Mouse (Mus musculus): ENCODE results near the gene Prtn3. TPM values are rescaled to one million over a fixed set of nuclear protein-coding genes. Genes with fewer than 3 reads are reported as not detected.

Gene Prtn3
- polyA plus RNA-seq, 1 experiment from 2014 or later: 38.6 TPM

DNA sequence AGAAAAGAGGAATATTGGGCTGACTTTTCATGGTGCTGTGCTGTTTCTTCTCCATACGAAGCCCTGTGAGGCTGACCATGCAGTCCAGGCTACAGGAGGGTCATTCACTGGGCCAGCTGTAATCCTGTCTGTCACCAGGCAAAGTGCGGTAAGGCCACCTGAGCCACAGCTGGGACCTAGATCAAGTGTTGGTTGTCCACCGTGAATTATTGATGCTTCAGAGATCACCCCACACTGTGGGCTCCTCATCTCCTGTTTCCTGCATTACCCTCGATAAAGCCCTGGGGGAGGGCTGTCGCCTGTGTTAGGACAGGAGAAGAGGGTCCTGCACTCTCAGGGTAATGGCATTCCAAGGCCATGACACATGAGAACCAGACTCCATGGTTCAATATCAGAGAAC, 27.7 kb upstream of the Prtn3 start:
- H3K4me1 ChIP-seq: peaks cover 19% of the 10 kb centered on the region
- no peak for ATAC-seq
- no peaks in the 10 kb centered on the region for H3K9me3 ChIP-seq (replicated peaks)
- H3K9ac ChIP-seq: no peak overlapping the region
- 48% methylated on average over 5 of the region's 5 CpGs for WGBS (ENCODE audit: insufficient replicate concordance)
- H3K36me3 ChIP-seq: no peaks in the 10 kb centered on the region
- H3K27ac ChIP-seq: no peak overlapping the region
- H3K4me2 ChIP-seq: no peak overlapping the region
- no peak overlapping the region for H3K4me3 ChIP-seq
- H3K27me3 ChIP-seq (replicated peaks): 0 out of 2 replicates have a peak, but pooled peaks cover 8% of the 10 kb centered on the region

- Histone ChIP-seq H3K27me3 (replicated peaks) (no peaks in the 10 kb centered on the region), H3K27ac (no peak overlapping the region), H3K4me3 (no peak overlapping the region), H3K9ac (no peak overlapping the region), H3K36me3 (no peaks in the 10 kb centered on the region), H3K4me2 (no peak overlapping the region), H3K4me1 (peaks cover 41% of the 10 kb centered on the region), H3K9me3 (replicated peaks) (no peaks in the 10 kb centered on the region)
- no peak for ATAC-seq
- 44% methylated on average over 8 of the region's 8 CpGs for WGBS (ENCODE audit: insufficient replicate concordance)
Measured at GRCm38 (mm10) chr10:79849941-79850628, 24.2 kb upstream of the Prtn3 start.

DNA sequence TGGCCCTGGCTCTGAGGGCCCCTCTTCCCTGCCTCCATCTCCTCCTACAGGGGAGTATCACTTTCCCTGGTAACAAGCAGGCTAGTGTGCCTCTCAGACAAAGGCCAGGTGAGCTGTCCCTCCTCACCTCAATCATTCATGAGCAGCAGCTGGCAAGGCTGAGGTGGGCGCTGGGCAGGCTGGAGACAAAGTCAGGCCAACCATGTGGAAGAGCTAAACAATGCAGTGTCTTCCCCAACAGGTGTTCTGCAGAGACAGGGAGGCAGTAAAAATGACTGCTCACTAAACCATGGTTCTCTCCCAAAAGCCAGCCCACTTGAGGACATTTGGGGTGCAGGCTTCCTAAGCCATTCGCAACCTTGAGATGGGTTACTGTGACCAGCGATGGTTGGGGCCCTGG, 22.6 kb upstream of the Prtn3 start:
- H3K27ac ChIP-seq: peak overlapping the region; percentile 99
- H3K9ac ChIP-seq: peak overlapping the region; percentile 85; the same call in 1 of the 2 replicates
- 56% methylated on average over 3 of the region's 3 CpGs for WGBS (ENCODE audit: insufficient replicate concordance)
- H3K4me1 ChIP-seq: peaks cover 53% of the 10 kb centered on the region
- no peak overlapping the region for H3K4me3 ChIP-seq
- no peaks in the 10 kb centered on the region for H3K9me3 ChIP-seq (replicated peaks)
- peaks cover 9% of the 10 kb centered on the region for H3K36me3 ChIP-seq
- ATAC-seq: no peak
- peak overlapping the region; percentile 96 for H3K4me2 ChIP-seq
- no peaks in the 10 kb centered on the region for H3K27me3 ChIP-seq (replicated peaks)

- peaks cover 59% of the 10 kb centered on the region for H3K4me1 ChIP-seq
- peak overlapping the region; percentile 93 for H3K4me3 ChIP-seq
- ATAC-seq: no peak
- no peaks in the 10 kb centered on the region for H3K27me3 ChIP-seq (replicated peaks)
- H3K27ac ChIP-seq: peak overlapping the region; percentile 99
- H3K4me2 ChIP-seq: peak overlapping the region; percentile 96
- 48% methylated on average over 9 of the region's 9 CpGs for WGBS (ENCODE audit: insufficient replicate concordance)
- H3K36me3 ChIP-seq: peaks cover 15% of the 10 kb centered on the region
- H3K9ac ChIP-seq: peak overlapping the region; percentile 85
- no peaks in the 10 kb centered on the region for H3K9me3 ChIP-seq (replicated peaks)
Measured at GRCm38 (mm10) chr10:79852107-79852789, 22.0 kb upstream of the Prtn3 start.

GRCm38 (mm10) chr10:79852827-79853226, 21.4 kb upstream of the Prtn3 start:
- H3K36me3 ChIP-seq: peaks cover 21% of the 10 kb centered on the region
- no peak for ATAC-seq
- H3K9me3 ChIP-seq (replicated peaks): no peaks in the 10 kb centered on the region
- no peaks in the 10 kb centered on the region for H3K27me3 ChIP-seq (replicated peaks)
- WGBS (ENCODE audit: insufficient replicate concordance): 24% methylated on average over 8 of the region's 8 CpGs
- H3K4me2 ChIP-seq: peak overlapping the region; percentile 96
- H3K4me3 ChIP-seq: peak overlapping the region; percentile 93
- peaks cover 65% of the 10 kb centered on the region for H3K4me1 ChIP-seq
- H3K27ac ChIP-seq: peak overlapping the region; percentile 99
- H3K9ac ChIP-seq: peak overlapping the region; percentile 85

DNA sequence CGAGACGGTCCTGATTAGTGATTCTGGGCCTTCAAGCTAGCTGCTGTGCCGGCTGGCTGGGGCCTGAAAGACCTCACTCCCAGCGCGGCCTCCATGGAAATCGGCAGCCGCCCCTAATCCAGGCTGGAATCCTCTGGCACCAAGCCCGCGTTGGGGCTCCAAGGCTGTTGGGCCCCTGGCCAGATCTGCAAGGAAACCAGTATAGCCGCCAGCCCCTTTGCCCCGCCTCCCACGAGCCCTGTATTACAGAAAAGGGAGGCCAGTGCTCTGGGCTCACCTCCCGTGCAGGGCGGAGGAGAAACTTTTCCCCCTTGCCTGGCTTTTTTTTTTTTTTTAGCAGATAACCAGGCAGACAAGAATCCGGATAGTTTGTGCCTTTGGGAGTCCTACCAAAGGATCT, 20.9 kb upstream of the Prtn3 start:
- WGBS (ENCODE audit: insufficient replicate concordance): 1% methylated on average over 15 of the region's 15 CpGs
- H3K36me3 ChIP-seq: peaks cover 27% of the 10 kb centered on the region
- peak overlapping the region; percentile 93 for H3K4me3 ChIP-seq
- ATAC-seq: no peak
- peak overlapping the region; percentile 96 for H3K4me2 ChIP-seq
- H3K4me1 ChIP-seq: peaks cover 71% of the 10 kb centered on the region
- H3K9ac ChIP-seq: peak overlapping the region; percentile 85
- no peaks in the 10 kb centered on the region for H3K27me3 ChIP-seq (replicated peaks)
- peak overlapping the region; percentile 99 for H3K27ac ChIP-seq
- H3K9me3 ChIP-seq (replicated peaks): no peaks in the 10 kb centered on the region

- peak within 1 kb of the TSS; percentile 98 for H3K4me2 ChIP-seq
- peaks cover 34% of the 10 kb centered on the region for H3K36me3 ChIP-seq
- peaks cover 77% of the 10 kb centered on the region for H3K4me1 ChIP-seq
- peak within 1 kb of the TSS; percentile 97 for H3K9ac ChIP-seq
- H3K27ac ChIP-seq: peak within 1 kb of the TSS; percentile 99
- ATAC-seq: peak; percentile 89
- no peaks in the 10 kb centered on the region for H3K9me3 ChIP-seq (replicated peaks)
- WGBS (ENCODE audit: insufficient replicate concordance): under 1% methylated on average over 75 of the region's 75 CpGs
- no peaks in the 10 kb centered on the region for H3K27me3 ChIP-seq (replicated peaks)
- H3K4me3 ChIP-seq: peak within 1 kb of the TSS; percentile 93
Measured at GRCm38 (mm10) chr10:79853860-79854795, 20.1 kb upstream of the Prtn3 start, which contains the start of gene Ptbp1. Gene Ptbp1 (plus strand): TSS chr10:79854427.

GRCm38 (mm10) chr10:79854801-79855541, 19.3 kb upstream of the Prtn3 start:
- peak overlapping the region; percentile 93 for H3K4me3 ChIP-seq
- H3K4me2 ChIP-seq: peak overlapping the region; percentile 98
- H3K27me3 ChIP-seq (replicated peaks): no peaks in the 10 kb centered on the region
- peak; percentile 20 for ATAC-seq
- H3K27ac ChIP-seq: peak overlapping the region; percentile 99
- H3K9ac ChIP-seq: peak overlapping the region; percentile 97
- peaks cover 43% of the 10 kb centered on the region for H3K36me3 ChIP-seq
- peaks cover 81% of the 10 kb centered on the region for H3K4me1 ChIP-seq
- under 1% methylated on average over 82 of the region's 83 CpGs for WGBS (ENCODE audit: insufficient replicate concordance)
- no peaks in the 10 kb centered on the region for H3K9me3 ChIP-seq (replicated peaks)

DNA sequence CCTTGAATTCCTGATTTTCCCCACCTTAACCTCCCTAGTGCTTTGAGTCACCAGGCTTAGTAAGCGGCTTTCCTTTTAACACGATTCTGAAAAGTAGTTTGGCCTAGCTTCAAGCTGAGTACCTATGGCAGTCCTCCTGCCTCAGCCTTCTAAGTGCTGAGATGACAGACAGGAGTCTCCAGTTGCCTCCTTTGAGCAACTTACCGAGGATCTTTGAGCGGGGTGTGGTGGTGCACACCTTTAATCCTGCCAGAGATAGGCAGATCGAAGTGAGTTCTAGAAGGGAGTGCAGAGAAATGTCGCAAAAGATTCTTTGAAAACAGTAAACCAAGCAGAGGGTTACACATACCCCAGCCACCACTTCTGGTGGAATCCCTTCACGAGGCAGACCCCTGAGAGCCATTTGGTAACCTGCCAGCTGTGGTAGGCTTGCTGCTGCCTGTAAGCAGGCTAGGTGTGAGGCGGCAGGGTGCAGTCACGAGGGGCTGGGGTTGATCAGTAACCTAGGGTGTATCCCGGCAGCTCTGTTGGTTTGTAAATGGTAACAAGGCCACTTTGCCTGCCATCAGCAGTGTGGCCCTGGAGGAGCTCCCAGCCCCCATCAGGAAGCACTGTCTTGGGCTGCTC, 18.6 kb upstream of the Prtn3 start:
- H3K9me3 ChIP-seq (replicated peaks): no peaks in the 10 kb centered on the region
- H3K9ac ChIP-seq: peak overlapping the region; percentile 97
- H3K4me1 ChIP-seq: peaks cover 74% of the 10 kb centered on the region
- H3K27me3 ChIP-seq (replicated peaks): no peaks in the 10 kb centered on the region
- WGBS (ENCODE audit: insufficient replicate concordance): 2% methylated on average over 10 of the region's 10 CpGs
- H3K36me3 ChIP-seq: peaks cover 50% of the 10 kb centered on the region
- no peak for ATAC-seq
- peak overlapping the region; percentile 98 for H3K4me2 ChIP-seq
- peak overlapping the region; percentile 99 for H3K27ac ChIP-seq
- H3K4me3 ChIP-seq: peak overlapping the region; percentile 93

DNA sequence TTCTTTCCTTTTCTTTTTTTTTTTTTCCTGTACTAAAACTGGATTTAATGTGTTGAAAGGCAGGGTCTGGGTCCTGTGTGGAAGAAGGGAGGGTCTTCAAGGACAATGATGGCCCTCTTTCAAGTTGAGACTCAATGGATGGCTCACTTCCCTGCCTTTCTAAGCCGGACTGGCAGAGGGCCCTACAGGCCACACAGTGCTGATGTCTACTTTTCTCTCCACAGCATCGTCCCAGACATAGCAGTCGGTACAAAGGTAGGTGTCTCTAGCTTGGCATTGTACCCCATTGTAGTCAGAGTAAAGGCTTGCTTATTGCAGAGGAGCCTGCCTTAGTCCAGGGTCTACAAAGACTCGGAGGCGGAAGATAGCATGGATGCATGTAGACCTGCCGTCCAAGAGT, 18.0 kb upstream of the Prtn3 start:
- peak overlapping the region; percentile 98 for H3K4me2 ChIP-seq
- H3K27me3 ChIP-seq (replicated peaks): no peaks in the 10 kb centered on the region
- peaks cover 68% of the 10 kb centered on the region for H3K4me1 ChIP-seq
- peaks cover 56% of the 10 kb centered on the region for H3K36me3 ChIP-seq
- H3K27ac ChIP-seq: peak overlapping the region; percentile 99
- H3K9ac ChIP-seq: peak overlapping the region; percentile 97
- no peaks in the 10 kb centered on the region for H3K9me3 ChIP-seq (replicated peaks)
- WGBS (ENCODE audit: insufficient replicate concordance): 46% methylated on average over 6 of the region's 6 CpGs
- peak overlapping the region; percentile 93 for H3K4me3 ChIP-seq
- ATAC-seq: no peak
